ENCODE assay signal across 14 mouse cellular contexts in the genomic region with DNA sequence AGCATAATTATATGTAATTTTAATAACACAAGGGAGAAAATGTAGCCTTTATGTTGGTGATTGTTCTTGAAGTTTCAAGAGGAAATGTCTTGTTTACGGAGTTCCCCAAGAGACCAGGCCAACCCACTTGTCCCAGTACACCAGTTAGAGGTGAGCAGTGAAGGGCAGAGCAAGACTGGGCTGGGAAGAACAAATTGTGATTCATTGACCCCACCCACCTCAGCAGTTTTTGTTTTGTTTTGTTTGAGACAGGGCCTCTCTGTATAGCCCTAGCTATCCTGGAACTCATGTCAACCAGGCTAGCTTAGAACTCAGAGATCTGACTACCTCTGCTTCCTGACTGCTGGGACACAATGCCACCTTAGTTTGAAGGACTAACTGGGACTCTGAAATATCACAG. TPM values are rescaled to one million over a fixed set of nuclear protein-coding genes. Genes with fewer than 3 reads are reported as not detected.
"Had no signal": no experiment of that assay in that cellular context is flagged by ENCODE, and none has a peak within 500 bp of the region (broad histone marks: within the 10 kb centered on the region; RNA-seq: fewer than 3 reads in every experiment).

No protein-coding gene starts in this region.

- DNase-seq: gastrocnemius, postnatal 14 days; gastrocnemius, postnatal 36 days; heart, adult 18-20 months; heart, postnatal 14 days; heart, postnatal 36 days; kidney, adult 11 months; kidney, adult 2 months; kidney, adult 9 months; kidney, postnatal 14 days; kidney, postnatal 36 days; layer of hippocampus, postnatal 36 days; left cerebral cortex, postnatal 4 days had no signal

RNA-seq across cellular contexts. Expression of a gene that starts 44.7 kb away (rescaled TPM):
- total RNA-seq: hematopoietic stem cell, adult 5-6 weeks; liver, adult 2 months had no signal
